Mouse (Mus musculus) adipocyte (in vitro differentiated cells): ENCODE results near the gene Xrcc3.

Source experiments
- DNase-seq: peaks from one replicate; pipeline ENCODE4 v3.0.0-alpha.2; 2016; ENCODE audit warnings: low spot score

Gene Xrcc3

GRCm38 (mm10) chr12:111774156-111774555 is 39.5 kb downstream of the Xrcc3 start:
- DNase-seq: no peak

- no peak for DNase-seq
Measured at GRCm38 (mm10) chr12:111770651-111771050, 43.0 kb downstream of the Xrcc3 start.

GRCm38 (mm10) chr12:111769816-111770577 is 43.7 kb downstream of the Xrcc3 start:
- no peak for DNase-seq

- peak; percentile 17 for DNase-seq
Measured at GRCm38 (mm10) chr12:111769306-111769705, 44.4 kb downstream of the Xrcc3 start.

- no peak for DNase-seq
Measured at GRCm38 (mm10) chr12:111768322-111768928, 45.2 kb downstream of the Xrcc3 start.

- no peak for DNase-seq
Measured at GRCm38 (mm10) chr12:111766313-111767236, 47.1 kb downstream of the Xrcc3 start.

- no peak for DNase-seq
Measured at GRCm38 (mm10) chr12:111762620-111763280, 50.9 kb downstream of the Xrcc3 start.

GRCm38 (mm10) chr12:111760306-111760908 is 53.3 kb downstream of the Xrcc3 start:
- DNase-seq: no peak

- DNase-seq: peak; percentile 48
Measured at GRCm38 (mm10) chr12:111759176-111760061, 54.3 kb downstream of the Xrcc3 start.

GRCm38 (mm10) chr12:111758381-111759175 is 55.1 kb downstream of the Xrcc3 start, which contains the start of gene Klc1:
Gene Klc1, plus strand, starts transcription at chr12:111758849.
- peak; percentile 60 for DNase-seq

- no peak for DNase-seq
Measured at GRCm38 (mm10) chr12:111757561-111758325, 55.9 kb downstream of the Xrcc3 start.

GRCm38 (mm10) chr12:111756698-111757082 is 57.0 kb downstream of the Xrcc3 start:
- DNase-seq: peak; percentile 58

GRCm38 (mm10) chr12:111756082-111756697 is 57.5 kb downstream of the Xrcc3 start:
- DNase-seq: peak; percentile 82

GRCm38 (mm10) chr12:111755231-111755630 is 58.4 kb downstream of the Xrcc3 start:
- DNase-seq: no peak

GRCm38 (mm10) chr12:111754710-111755109 is 59.0 kb downstream of the Xrcc3 start:
- DNase-seq: no peak

GRCm38 (mm10) chr12:111753347-111753746 is 60.3 kb downstream of the Xrcc3 start:
- no peak for DNase-seq
